In the genomic region with DNA sequence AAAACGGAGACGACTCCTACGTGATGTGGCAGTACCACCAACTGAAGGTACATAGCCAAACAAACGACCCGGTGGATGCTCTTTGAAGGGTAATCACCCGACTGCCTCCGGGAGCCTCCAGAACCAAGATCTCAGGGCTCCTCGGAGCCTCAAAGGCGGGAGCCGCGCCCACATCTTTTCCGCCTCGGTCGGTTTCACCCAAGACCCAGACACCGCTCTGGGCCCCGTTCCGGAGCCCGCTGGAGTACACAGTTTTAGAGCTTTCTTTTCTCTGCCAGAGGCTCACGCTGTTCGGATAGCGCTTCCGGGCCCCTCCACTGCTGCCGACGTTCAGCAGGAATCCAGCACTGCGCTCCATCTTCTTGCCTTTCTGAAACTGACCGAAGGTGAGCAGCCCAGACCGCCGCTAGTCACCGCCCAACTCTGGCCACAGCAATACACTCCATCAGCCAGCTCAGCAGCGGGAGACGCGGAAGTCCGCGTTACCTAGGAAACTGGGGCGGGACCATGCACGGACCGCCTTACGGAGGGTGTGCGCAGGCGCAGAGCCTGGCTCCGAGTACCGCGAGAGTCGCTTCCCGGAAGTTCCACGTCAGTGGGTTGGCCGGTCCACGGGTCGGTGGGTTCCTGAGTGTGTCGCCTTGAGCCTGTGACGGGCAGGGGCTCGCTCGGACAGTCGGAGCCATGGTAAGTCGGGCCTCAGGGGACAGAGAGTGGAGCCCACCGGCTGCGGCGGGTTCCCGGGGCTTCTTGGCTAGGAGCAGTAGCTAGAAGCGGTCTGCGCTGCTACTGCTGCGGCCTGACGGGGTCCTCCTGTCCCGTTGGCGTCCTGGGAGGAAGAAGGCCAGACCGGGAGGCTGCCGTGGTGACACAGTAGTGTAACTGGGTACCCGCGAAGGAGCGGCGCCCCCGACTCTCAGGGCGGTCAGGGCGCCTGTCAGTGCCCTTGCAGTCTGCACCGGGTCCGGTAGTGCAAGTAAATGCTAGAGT, we compare ENCODE assay signal across 8 mouse cellular contexts. TPM values are rescaled to one million over a fixed set of nuclear protein-coding genes. Genes with fewer than 3 reads are reported as not detected.
DNase-seq lines count a peak whose midpoint lies in the region; ATAC-seq lines count a peak whose summit lies in the region.

A gene (plus strand): TSS at position 585 of the 990 bp plus-strand sequence.

- peak; percentile 99 for DNase-seq in ZHBTc4 (ENCODE audit: low read depth, low spot score)
- DNase-seq in gastrocnemius, adult 8-10 months (ENCODE audit: low spot score in 2 of 2) = peak; percentile 97 to 98
- DNase-seq in hindlimb bud, embryonic 11.5 days (ENCODE audit: extremely low spot score, low read depth, low spot score) = peak; percentile 94
- DNase-seq in left cerebral cortex, adult 8-10 months (ENCODE audit: low spot score in 2 of 2) = peak; percentile 96 to 97
- DNase-seq in right cerebral cortex, postnatal 10 days (ENCODE audit: low spot score in 2 of 2) = peak; percentile 99
- DNase-seq in urinary bladder, postnatal 25 days (ENCODE audit: low spot score) = peak; percentile 100

- peaks cover 3% of the 10 kb centered on the region for H3K27me3 ChIP-seq in megakaryocyte, embryonic 14.5 days (replicated peaks)

- H3K4me3 ChIP-seq in megakaryocyte, embryonic 14.5 days (replicated peaks) = peak within 1 kb of the TSS; percentile 96

- peak; percentile 95 for ATAC-seq in common myeloid progenitor, adult 5-6 weeks (replicated peaks; ENCODE audit: low read depth, poor library complexity, severe bottlenecking)

- H3K36me3 ChIP-seq in megakaryocyte, embryonic 14.5 days (replicated peaks; ENCODE audit: low read length) = peaks cover 30% of the 10 kb centered on the region

- peaks cover 54% of the 10 kb centered on the region for H3K4me1 ChIP-seq in megakaryocyte, embryonic 14.5 days

- H3K9me3 ChIP-seq in megakaryocyte, embryonic 14.5 days = no peaks in the 10 kb centered on the region

RNA-seq across cellular contexts. Expression of the gene that starts here (rescaled TPM):
- 174 and 183 TPM in 2 replicates for total RNA-seq in common myeloid progenitor, adult 5-6 weeks (2017)
- total RNA-seq in gastrocnemius, adult 8-10 months (2022) = 10 to 100 TPM; 68.5 to 80.4 (median 72.0) TPM
- total RNA-seq in left cerebral cortex, adult 8-10 months (2022) = 10 to 100 TPM; 88.5 to 94.0 (median 93.1) TPM
- 18.2 TPM in 1 of 2 replicates, not detected in the other for polyA plus RNA-seq in megakaryocyte, embryonic 14.5 days (2012; ENCODE audit: insufficient read depth, low replicate concordance)

Comparison
In these comparisons a context has a peak if more than half of its experiments do, and no peak if none do; other contexts are left out.
1. Peak in every context shown above with its lines: DNase-seq, ATAC-seq and H3K4me3 ChIP-seq.